Mouse (Mus musculus): ENCODE results near the gene Arhgap10.
A peak's percentile ranks its signal among the peaks of the same experiment; 100 is the strongest.

The Arhgap10 gene

DNA sequence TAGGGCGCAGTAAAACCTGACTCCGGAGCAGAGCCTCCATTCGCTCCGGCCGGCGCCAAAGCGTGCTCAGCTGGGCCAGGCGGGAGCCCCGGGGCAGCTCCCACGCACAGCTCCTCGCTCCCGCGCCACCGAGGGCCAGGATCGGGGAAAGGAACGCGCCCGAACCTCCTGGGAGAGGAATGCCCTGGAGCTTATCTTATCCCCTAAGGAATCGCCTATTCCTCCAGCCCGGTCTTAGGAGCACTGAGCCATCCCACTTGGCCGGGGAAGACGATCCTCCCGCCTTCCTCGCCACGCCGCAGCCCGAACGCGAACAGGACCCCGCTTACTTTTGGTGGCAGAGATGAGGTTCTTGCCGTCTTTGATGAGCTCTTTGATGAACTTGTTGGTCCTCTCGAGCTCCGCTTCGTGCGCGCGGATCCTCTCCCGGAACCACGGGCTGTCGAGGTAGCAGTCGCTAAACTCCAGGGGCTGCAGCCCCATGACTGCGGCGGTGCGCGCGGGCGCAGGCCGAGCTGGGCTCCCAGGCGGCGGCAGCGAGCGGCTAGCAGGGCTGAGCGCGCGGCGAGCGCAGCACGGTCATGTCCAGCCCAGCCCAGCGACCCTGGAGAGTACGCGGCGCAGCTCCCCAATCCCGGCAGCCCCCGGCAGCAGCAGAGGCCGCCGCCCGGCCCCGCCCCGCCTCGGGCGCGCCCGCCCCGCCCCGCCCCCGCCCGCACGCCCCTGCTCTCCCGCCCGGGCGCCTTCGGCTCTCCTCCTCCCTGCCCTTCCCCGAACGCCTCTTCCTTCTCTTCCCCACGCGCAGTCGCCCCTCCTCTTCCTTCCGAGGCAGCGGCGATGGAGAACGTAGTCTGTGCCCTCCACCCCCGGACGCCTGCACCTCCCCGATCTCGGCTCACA, at the start of gene Arhgap10:
Gene Arhgap10, minus strand, starts transcription at position 653 of the 900 bp plus-strand sequence.
- DNase-seq (ENCODE audit: low spot score) = peak; percentile 83

DNA sequence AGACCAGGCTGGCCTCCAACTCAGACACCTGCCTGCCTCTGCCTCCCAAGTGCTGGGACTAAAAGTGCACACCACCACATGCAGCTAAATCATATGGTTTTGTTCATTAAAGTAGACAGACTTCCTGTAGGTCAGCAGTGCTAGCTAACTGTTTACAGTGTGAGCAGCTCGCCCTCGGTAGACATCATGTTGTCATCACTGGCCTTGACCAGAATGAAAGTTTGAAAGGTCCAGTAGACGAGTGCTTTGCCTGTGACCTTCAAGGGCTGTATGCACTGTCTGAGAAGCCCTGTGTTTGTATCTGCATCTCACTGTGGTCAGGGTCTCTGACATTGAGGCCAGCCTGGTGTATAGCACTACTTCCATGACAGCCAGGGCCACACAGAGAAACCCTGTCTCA, 43.7 kb upstream of the Arhgap10 start:
- no peak for DNase-seq (ENCODE audit: low spot score)

DNA sequence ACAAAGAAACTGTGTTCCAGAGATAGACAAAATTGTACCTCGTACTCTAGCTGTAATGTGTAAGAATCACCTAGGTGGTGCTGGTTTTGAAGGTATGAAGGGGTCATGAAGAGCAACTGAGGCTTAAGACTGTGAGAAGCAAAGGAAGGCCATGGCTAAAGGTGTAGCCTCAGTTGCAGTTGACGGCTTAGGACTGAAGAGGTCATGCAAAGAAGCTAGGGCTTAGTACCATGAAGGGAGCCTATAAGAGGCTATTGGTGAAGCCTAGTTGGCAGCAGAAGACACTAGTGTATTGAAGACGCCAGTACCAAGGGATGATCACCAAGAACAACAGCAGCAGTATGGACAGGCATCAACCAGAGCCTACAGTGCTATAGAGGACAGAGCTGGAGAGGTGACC, 34.7 kb upstream of the Arhgap10 start:
- no peak for DNase-seq (ENCODE audit: low spot score)

DNA sequence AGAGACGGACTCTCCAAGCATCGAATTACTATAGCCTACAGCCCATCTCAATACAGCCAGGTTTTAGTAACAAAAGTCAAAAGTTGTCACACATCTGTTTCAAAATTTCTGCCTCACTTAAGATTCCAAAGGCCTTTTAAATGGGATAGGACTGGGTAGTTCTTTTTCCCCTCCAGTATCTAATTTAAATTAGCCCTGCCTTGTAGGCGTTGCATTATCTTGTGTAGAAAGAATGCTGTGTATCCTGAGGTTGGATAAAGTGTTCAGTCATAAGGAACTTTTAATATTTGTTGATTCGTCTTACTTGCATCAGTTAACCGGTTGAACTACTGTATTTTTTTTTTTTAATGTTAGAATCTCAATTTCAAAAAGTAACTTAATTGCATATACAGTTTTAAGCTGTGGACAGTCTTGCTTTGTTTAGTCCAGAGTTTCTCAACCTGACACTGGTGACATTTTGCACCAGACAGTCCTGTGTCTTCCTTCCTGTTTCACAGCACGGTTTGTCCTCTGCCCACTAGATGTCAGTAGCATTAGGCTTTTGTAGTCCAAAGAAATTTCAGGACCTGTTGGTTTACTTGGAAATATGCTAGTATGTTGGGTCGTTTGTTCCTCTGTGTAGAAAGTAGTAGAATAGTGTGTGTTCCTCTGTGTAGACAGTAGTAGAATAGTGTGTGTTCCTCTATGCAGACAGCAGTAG, 32.3 kb upstream of the Arhgap10 start:
- peak; percentile 61 for DNase-seq (ENCODE audit: low spot score)

DNA sequence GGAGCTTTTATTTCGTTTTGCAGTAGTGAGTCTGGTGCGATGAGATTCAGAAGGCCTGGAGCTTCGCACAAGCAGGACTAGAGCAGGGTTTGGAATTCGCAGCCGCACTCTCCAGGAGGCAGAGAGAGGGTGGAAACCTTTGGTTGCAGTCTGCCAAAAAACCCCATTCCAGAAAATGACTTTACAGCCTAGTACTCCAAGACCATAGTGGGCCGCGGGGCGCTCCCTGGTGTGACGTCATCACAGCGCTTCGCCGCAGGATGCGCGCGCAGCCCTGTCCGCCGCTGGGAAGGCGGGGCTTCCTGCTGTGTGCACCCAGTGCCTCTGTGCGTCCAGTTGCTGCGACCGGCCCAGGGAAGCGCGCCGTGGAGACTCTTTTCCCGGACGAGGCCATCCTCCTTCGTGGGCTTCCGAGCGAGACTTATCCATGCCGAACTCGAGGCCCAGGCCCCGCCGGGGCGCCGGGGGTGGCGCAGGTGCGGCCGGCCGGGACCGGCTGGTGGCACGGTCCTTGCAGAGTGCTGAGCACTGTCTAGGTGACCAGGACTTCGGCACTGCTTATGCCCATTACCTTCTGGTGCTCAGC, 31.5 kb upstream of the Arhgap10 start, which contains the start of gene Prmt9:
Gene Prmt9, plus strand, starts transcription at position 277 of the 586 bp plus-strand sequence.
- peak; percentile 94 for DNase-seq (ENCODE audit: low spot score)

DNA sequence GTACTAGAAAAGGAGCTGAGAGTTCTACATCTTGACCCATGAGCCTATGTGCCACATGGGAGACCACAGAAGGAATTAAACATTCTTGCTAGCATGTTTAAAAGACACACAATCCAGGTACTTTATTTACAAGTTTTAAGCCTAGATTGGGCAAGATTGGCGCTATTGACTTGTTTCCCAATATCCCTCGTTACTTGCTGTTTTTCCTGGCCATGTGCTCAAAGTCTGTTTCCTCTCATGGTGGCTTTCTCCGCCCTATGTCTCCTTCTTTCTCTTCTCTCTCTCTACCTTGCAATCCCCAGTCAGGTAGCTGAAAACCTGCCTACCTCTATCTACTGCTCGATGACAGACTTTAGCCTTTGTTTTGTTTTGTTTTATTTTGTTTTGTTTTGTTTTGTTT, 27.9 kb upstream of the Arhgap10 start:
- DNase-seq (ENCODE audit: low spot score) = no peak

DNA sequence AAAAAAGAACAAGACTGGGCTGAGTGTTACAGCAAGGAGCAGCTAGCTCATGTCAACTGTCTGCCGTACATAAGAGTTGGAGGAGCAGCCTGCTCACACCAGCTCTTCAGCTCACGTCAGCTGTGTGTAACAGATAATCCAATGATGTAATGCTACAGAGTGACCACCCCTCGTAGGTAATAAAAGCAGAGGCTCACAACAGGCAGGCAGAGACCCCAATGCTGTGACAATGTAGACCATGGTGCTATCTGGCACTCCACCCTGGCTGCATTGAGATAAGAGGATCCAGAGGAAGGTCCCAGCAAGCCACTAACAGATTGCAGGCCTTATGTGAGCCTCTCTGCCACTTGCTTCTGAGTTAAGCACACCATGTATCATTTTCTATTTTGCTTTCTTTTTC, 26.7 kb upstream of the Arhgap10 start:
- DNase-seq (ENCODE audit: low spot score) = no peak

DNA sequence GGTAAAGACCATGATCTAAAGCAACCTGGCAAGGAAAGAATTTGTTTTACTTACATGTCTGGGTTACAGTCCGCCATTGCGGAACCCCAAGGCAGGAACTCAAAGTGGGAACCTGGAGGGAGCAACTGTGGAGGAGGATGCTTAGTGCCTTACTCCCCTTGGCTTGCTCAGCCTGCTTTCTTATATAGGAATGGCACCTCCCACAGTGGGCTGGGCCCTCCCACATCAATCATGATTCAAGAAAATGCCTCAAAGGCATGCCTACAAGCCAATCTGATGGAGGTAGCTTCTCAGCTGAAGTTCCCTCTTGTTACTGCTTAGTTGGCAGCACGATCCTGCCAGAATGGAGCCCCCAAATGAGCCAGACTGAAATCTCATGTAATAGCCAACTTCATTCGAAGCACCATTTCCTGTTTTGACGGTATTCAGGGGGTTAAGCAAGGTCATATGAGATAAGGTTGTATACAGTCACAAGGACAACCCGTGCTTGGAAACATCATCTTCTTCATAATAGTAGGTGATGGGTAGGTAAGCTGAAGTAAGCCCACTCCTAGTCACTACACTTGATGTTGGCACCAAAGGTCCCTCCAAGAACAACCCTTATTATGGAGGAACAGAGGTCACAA, 25.5 kb upstream of the Arhgap10 start:
- no peak for DNase-seq (ENCODE audit: low spot score)

DNA sequence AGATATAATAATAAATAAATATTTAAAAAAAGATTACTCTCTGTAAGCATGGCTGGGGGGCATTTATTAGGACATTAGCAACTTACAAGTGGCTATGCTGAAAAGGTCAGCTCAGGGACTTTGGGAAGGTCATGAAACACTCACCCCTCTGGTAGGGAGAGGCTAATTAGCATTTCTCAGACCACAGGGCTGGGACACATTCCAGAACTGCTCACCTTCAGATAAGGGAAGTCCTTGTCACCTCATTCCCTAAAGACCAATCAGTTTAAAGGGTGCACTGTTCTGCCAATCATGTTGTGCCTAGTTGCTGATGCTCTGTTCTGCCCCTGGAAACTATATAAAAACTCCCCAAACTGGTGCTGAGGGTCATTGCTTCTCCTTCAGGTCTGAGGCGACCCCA, 20.5 kb upstream of the Arhgap10 start:
- no peak for DNase-seq (ENCODE audit: low spot score)

DNA sequence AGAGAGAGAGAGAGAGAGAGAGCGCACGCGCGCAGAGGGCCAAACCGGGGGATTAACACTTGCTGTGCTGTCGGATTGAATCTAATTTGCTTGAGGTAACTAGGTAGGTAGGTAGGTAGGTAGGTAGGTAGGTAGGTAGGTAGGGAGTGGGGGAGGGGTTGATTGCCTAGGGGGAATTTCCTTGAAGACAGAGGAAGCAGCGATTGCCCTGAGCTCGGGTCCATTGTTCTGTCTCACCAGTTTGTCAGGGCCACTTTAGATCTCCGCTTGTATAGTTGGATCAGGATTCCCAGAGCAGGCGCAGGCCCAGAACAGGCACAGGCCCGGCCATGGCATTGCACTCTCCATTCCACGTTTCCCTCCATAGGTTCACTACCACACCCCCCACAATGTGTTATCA, 19.1 kb upstream of the Arhgap10 start:
- DNase-seq (ENCODE audit: low spot score) = no peak

DNA sequence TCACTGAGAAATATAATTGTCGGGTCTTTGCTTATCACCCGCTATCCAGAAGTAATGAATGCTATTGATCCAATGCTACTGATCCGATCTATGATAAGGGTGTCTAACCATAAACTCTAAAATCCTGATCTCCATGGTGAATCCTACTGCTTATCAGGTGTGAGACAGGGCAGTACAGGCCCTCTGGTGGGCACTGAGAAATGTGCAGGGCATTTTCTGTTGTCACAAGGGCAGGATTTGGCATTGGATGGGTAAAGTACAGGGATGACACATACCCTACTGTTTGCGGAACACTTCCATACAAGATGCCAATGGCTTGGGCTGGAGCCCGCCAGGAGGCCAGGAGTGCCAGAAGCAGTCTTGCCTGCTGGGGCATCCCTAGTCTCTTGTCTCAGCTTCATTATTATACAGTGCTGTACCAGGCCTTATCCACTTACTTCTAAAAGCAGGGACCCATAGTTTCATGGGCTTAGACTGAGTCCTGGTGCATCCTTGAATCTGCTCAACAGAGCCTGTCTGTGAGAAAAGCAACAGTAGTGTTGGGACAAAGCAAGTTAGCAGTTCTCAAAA, 17.4 kb upstream of the Arhgap10 start:
- DNase-seq (ENCODE audit: low spot score) = peak; percentile 51

DNA sequence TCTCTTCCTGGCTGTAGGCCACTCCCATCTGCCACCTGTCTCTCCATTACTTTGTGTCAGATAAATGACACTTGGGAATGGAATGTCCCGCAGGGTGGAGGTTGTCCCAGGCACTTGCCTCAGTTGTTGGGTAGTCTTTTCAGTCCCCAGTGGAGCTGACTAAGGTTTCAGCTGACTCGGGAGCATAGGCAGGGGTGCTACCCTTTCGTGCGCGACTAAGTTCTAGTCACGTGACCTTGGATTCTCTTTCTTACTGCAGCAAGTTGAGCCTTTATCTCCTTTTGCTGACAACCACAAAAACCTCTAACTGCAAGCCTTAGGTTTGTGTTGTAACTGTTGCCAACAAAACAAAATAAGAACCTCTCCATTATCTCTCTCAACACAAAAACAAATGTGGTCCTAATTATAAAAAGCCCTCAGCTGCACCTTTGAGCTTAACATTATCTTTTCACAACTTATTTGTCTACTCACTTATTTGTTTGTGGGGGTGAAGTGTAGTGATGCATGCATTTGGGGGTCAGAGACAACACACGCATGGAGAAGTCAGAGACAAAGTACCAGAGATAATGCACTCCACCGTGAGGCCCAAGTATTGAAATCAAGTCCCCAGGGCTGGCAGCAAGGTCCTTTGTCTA, 16.7 kb upstream of the Arhgap10 start:
- DNase-seq (ENCODE audit: low spot score) = no peak

DNA sequence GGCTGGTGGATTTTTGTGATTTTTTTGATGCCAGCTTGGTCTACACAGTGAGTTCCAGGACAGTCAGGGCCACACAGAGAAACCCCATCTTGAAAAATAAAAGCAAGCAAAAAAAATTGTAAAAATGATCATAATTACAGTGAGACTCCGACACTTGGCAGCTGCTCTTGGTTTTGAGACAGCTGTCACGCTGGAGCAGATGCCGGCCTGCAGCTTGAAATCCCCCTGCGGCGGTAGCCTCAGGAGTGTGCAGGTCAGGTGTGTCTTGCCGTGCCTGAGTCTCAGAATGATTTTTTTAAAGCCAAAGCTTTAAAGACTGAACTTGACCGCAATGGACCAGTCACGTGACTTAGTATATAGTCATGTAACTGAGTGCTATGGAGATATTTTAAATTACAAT, 8.4 kb upstream of the Arhgap10 start:
- DNase-seq (ENCODE audit: low spot score) = no peak

DNA sequence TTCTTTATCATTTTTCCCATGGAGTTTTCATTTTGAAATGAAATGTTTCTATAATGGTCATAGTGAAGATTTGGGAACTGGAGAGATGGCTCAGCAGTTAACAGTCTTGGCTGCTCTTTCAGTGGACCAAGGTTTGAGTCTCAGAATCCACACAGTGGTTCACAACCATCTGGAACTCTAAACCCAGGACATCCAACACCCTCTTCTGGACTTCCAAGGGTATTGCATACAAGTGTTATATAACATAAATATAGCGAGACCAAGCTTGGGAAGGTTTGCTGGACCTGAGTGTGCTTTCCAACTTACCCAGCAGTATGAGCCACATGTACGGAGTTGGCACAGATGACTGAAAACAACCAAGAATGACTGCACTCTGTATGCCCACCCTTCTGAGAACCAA, 7.2 kb upstream of the Arhgap10 start:
- DNase-seq (ENCODE audit: low spot score) = no peak

DNA sequence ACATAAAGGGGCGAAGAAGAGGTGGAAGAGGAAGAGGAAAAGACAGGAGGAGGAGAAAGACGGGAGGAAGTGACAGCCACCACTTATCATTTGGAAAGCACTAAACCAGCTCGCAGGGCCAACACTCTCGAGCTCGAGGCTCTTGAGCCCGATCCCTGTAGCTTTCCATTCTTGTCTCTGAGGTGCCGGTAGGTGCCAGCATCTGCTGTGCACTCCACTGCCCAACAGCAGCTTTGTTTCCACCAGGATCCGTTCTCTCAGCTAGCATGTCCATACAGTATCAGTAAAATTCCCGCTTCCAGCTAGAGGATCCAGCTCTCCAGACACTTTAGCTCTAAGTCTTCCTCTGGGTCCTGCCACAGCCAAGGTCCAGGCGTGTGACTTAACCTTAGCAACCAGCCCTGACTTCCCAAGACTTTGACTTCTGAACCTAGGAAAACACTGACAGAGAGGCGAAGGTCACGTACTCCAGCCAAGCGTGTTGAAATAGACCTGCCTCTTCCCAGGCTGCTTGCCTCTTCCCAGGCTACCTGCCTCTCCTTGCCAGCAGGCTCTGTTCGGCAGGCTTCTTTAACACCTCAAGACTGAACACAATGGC, 6.4 kb upstream of the Arhgap10 start:
- DNase-seq (ENCODE audit: low spot score) = no peak

DNA sequence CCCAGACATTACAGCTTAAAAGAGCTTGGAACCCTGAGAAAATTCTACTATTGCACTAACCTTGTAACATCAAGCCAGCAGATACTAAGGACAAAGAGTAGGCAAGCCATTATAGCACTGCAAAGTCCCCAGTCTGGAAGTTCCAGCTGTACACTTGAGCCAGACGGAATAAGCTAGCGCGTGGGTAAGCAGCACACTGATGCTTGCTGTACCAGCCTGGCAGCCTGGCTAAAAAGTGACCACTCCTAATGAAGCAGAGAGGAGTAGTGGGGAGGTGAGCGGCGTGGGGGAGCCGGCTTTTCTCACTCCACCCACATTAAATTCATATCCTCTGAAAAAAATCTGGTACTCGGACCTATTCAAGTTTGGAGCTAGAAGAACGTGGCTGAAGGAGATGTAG, 5.2 kb upstream of the Arhgap10 start:
- no peak for DNase-seq (ENCODE audit: low spot score)

DNA sequence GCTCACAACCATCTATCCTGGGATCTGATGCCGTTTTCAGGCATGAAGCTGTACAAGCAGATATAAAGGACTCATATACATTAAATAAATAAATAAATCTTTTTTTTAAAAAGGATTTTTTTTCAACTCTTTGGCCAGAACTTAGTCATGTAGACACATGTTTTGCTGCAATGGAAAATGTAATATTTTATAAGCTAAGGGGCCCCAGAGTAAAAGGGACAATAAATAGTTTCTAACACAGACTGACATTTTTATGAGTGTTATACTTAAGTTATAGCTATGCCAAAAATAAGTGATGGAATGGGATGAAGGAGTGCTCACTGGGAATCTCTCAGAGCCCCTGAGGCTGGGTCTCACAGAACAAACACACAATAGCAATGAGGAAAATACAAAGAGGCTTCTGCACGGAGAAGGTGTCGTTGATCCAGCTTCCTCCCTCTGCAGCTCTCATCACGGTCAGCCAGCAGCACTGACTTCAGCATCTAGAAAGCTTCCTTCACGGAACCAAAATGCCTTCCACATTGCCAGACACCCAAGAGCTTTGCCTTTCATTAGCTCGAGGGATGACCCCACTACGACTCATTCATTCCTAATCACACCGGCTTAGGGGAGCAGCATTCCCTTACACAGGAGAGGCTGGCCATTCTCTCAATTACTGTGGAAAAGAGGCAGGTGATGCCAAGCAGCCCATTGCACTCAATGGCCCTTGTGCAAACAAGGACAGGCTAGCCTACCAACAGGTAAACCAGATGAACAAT, 3.5 kb upstream of the Arhgap10 start:
- no peak for DNase-seq (ENCODE audit: low spot score)

DNA sequence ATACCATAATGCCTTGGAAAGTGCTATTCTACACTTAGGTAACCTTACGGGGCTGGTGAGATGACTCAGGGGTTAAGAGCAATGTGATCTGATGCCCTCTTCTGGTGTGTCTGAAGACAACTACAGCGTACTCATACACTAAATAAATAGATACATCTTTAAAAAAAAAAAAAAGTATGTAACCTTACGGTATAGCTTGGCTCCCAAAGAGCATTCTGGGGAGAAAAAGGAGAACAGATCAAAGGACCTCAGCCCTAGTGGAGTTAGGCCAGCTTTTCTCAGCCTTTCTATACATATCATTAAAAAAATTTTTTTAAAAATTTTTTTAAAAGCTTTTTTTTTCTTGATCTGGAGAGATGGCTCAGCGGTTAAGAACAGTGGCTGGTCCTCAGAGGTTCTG, 2.8 kb upstream of the Arhgap10 start:
- no peak for DNase-seq (ENCODE audit: low spot score)

DNA sequence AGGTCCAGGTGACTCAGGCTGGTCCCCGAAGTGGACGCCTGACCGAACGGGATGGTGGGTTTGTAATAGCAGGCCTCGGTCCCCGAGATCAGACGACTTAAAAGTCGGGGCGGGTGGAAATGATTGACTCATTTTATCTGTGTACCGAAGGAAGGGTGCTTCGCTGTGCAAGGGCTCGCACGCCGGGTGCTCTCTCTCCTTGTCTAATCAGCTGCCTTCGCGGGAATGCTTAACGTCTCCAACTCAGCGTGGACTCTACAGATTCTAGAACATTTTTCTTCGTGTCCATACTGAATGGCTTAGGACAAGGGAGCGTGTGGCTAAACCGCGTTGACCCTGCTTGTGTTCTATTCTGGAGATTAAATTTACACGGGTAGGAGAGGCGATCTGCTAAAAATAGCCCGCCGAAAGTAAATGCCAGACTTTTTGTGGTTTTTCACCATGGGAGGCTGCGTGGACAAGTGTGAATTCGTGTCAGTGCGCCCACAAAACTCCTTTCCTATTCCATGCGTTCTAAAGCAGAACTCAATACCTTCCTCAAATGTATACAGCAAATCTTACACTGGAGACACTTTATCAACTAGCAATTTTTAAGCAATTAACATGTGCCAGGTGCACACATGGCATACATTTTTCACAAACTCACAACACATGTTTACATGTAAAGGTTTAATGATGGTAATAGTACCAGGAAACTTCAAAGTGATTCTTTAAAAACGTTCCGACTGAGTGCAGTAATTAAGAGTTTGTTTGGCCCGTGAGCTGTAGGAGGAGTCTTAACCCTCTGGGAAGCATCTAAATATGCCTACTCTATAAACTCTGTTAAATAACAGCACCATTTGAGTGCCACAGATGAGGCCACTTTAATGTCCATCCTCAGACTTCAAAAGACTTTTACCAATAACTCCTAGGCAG, 705 bp upstream of the Arhgap10 start:
- no peak for DNase-seq (ENCODE audit: low spot score)

Measured in lung, postnatal 25 days (tissue).